Mouse (Mus musculus): ENCODE measurements at regions not wholly inside any gene's neighbourhood (a gene's known extent, or its start where the extent isn't known, plus 50 kb on each side); places are given as distances from the start of the nearest gene placed in this dataset.

DNA sequence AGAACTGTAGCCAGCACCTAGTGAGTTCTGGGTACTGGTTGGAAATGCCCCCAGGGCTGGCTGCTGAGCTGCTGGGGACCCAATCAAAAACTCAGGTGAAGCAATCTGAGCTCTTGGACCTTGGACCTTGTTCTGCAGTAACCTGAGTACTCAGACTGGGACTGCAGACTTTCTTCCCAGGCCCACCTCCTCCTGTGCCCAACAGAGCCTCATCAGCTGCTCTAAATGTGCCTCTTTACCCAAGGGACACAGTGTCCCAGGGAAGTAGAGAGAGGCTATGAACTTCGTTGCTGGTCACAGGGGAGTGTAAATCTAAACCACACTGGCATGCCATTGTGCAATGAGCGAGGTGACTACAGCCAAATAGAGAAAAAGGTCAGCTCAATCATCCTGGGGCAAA lies 277.6 kb upstream of the Zmiz1 start:
- no peak for TF ChIP-seq CTCF (conservative IDR thresholded peaks at IDR 0.05; ENCODE audit: low read length)
- no peak for TF ChIP-seq NANOG (IDR thresholded peaks at IDR 0.05; ENCODE audit: borderline replicate concordance, low read length)
